Mouse (Mus musculus): ENCODE measurements around the gene Mpv17. TPM values are rescaled to one million over a fixed set of nuclear protein-coding genes. Genes with fewer than 3 reads are reported as not detected.
A peak's percentile ranks its signal among the peaks of the same experiment; 100 is the strongest.

Gene Mpv17
- polyA plus RNA-seq, 2 experiments, result 49.4 to 78.5 TPM

GRCm38 (mm10) chr5:31095711-31096480 lies 58.2 kb downstream of the Mpv17 start:
- Histone ChIP-seq H3K4me3 (replicated peaks; ENCODE audit: low read length) (peak overlapping the region; percentile 18), H3K27me3 (ENCODE audit: control insufficient read depth, insufficient read depth, low read length) (peaks cover 68% of the 10 kb centered on the region), H3K4me2 (replicated peaks; ENCODE audit: low read depth, low read length, severe bottlenecking) (peak overlapping the region; percentile 29; the same call in 1 of the 2 replicates), H3K4me1 (ENCODE audit: control insufficient read depth, insufficient read depth, low read length) (peaks cover 3% of the 10 kb centered on the region; the same call in 1 of the 2 replicates), H3K9ac (ENCODE audit: low read depth, low read length, severe bottlenecking) (no peak overlapping the region), H3K36me3 (ENCODE audit: control insufficient read depth, insufficient read depth, low read length) (no peaks in the 10 kb centered on the region), H3K27ac (replicated peaks; ENCODE audit: low read depth, low read length) (no peak overlapping the region), H3K9me3 (ENCODE audit: control insufficient read depth, low read length) (no peaks in the 10 kb centered on the region)
- no peak for DNase-seq (ENCODE audit: low spot score)
- no peak for ATAC-seq (ENCODE audit: low FRiP score, low read depth)
- 21% methylated on average over 11 of the region's 11 CpGs for WGBS
- TF ChIP-seq POLR2A (IDR thresholded peaks at IDR 0.05; ENCODE audit: borderline replicate concordance, extremely low read depth, insufficient read depth, insufficient read length), result no peak

- Histone ChIP-seq H3K4me1 (ENCODE audit: control insufficient read depth, insufficient read depth, low read length) (peaks cover 3% of the 10 kb centered on the region; the same call in 1 of the 2 replicates), H3K27me3 (ENCODE audit: control insufficient read depth, insufficient read depth, low read length) (peaks cover 77% of the 10 kb centered on the region), H3K9ac (ENCODE audit: low read depth, low read length, severe bottlenecking) (no peak overlapping the region), H3K27ac (replicated peaks; ENCODE audit: low read depth, low read length) (no peak overlapping the region), H3K4me2 (replicated peaks; ENCODE audit: low read depth, low read length, severe bottlenecking) (peak overlapping the region; percentile 29), H3K4me3 (replicated peaks; ENCODE audit: low read length) (peak overlapping the region; percentile 18), H3K9me3 (ENCODE audit: control insufficient read depth, low read length) (no peaks in the 10 kb centered on the region), H3K36me3 (ENCODE audit: control insufficient read depth, insufficient read depth, low read length) (no peaks in the 10 kb centered on the region)
- ATAC-seq (ENCODE audit: low FRiP score, low read depth) (no peak), DNase-seq (ENCODE audit: low spot score) (peak; percentile 30)
- TF ChIP-seq POLR2A (IDR thresholded peaks at IDR 0.05; ENCODE audit: borderline replicate concordance, extremely low read depth, insufficient read depth, insufficient read length), result no peak
- WGBS, result under 1% methylated on average over 57 of the region's 59 CpGs
These were observed 59.0 kb downstream of the Mpv17 start for GRCm38 (mm10) chr5:31094799-31095691.

GRCm38 (mm10) chr5:31094100-31094798 lies 59.8 kb downstream of the Mpv17 start:
- H3K9ac ChIP-seq (ENCODE audit: low read depth, low read length, severe bottlenecking), result no peak overlapping the region
- 2% methylated on average over 28 of the region's 29 CpGs for WGBS
- H3K27ac ChIP-seq (replicated peaks; ENCODE audit: low read depth, low read length), result no peak overlapping the region
- no peaks in the 10 kb centered on the region for H3K9me3 ChIP-seq (ENCODE audit: control insufficient read depth, low read length)
- H3K27me3 ChIP-seq (ENCODE audit: control insufficient read depth, insufficient read depth, low read length), result peaks cover 84% of the 10 kb centered on the region
- TF ChIP-seq POLR2A (IDR thresholded peaks at IDR 0.05; ENCODE audit: borderline replicate concordance, extremely low read depth, insufficient read depth, insufficient read length), result no peak
- peak overlapping the region; percentile 18 for H3K4me3 ChIP-seq (replicated peaks; ENCODE audit: low read length)
- DNase-seq (ENCODE audit: low spot score), result no peak
- H3K36me3 ChIP-seq (ENCODE audit: control insufficient read depth, insufficient read depth, low read length), result no peaks in the 10 kb centered on the region
- H3K4me2 ChIP-seq (replicated peaks; ENCODE audit: low read depth, low read length, severe bottlenecking), result peak overlapping the region; percentile 29; the same call in 1 of the 2 replicates
- no peak for ATAC-seq (ENCODE audit: low FRiP score, low read depth)
- peaks cover 3% of the 10 kb centered on the region; the same call in 1 of the 2 replicates for H3K4me1 ChIP-seq (ENCODE audit: control insufficient read depth, insufficient read depth, low read length)

GRCm38 (mm10) chr5:31093151-31094041 lies 60.7 kb downstream of the Mpv17 start:
- DNase-seq (ENCODE audit: low spot score) (no peak), ATAC-seq (ENCODE audit: low FRiP score, low read depth) (peak; percentile 53; the same call in 1 of the 2 replicates)
- Histone ChIP-seq H3K27me3 (ENCODE audit: control insufficient read depth, insufficient read depth, low read length) (peaks cover 88% of the 10 kb centered on the region), H3K36me3 (ENCODE audit: control insufficient read depth, insufficient read depth, low read length) (no peaks in the 10 kb centered on the region), H3K27ac (replicated peaks; ENCODE audit: low read depth, low read length) (no peak overlapping the region), H3K9ac (ENCODE audit: low read depth, low read length, severe bottlenecking) (peak overlapping the region; percentile 44; the same call in 1 of the 2 replicates), H3K9me3 (ENCODE audit: control insufficient read depth, low read length) (no peaks in the 10 kb centered on the region), H3K4me1 (ENCODE audit: control insufficient read depth, insufficient read depth, low read length) (peaks cover 3% of the 10 kb centered on the region; the same call in 1 of the 2 replicates), H3K4me3 (replicated peaks; ENCODE audit: low read length) (peak overlapping the region; percentile 41), H3K4me2 (replicated peaks; ENCODE audit: low read depth, low read length, severe bottlenecking) (peak overlapping the region; percentile 67)
- no peak for TF ChIP-seq POLR2A (IDR thresholded peaks at IDR 0.05; ENCODE audit: borderline replicate concordance, extremely low read depth, insufficient read depth, insufficient read length)
- WGBS, result 1% methylated on average over 36 of the region's 54 CpGs
